Mouse (Mus musculus) C2C12 (cell line): ENCODE results near the gene Utp18. TPM values are rescaled to one million over a fixed set of nuclear protein-coding genes. Genes with fewer than 3 reads are reported as not detected.

Source experiments
- H3K27me3 ChIP-seq: one replicate; pipeline ENCODE4 v1.6.1; 2011; ENCODE audit not compliant: control insufficient read depth, insufficient read depth, insufficient read length
- H3K36me3 ChIP-seq: one replicate; pipeline ENCODE4 v1.6.1; 2011; ENCODE audit not compliant: control insufficient read depth, insufficient read depth
- H3K4me3 ChIP-seq: one replicate; pipeline ENCODE4 v1.5.1; 2011; ENCODE audit warnings: mild to moderate bottlenecking, control low read depth; ENCODE audit not compliant: poor library complexity, insufficient read depth, severe bottlenecking
- H3K79me2 ChIP-seq: one replicate; pipeline ENCODE4 v1.6.1; 2011; ENCODE audit not compliant: control insufficient read depth, insufficient read depth
- H3K79me3 ChIP-seq: one replicate; pipeline ENCODE4 v1.6.1; 2011; ENCODE audit warnings: low read depth, control low read depth
- H3ac ChIP-seq: one replicate; pipeline ENCODE3; 2011; ENCODE audit warnings: low read depth; ENCODE audit not compliant: control insufficient read depth, insufficient read length
- CEBPB ChIP-seq: IDR thresholded peaks from one replicate; pipeline ENCODE4 v1.6.1; 2011; ENCODE audit warnings: low read depth, mild to moderate bottlenecking, control low read depth, moderate library complexity
- CTCF ChIP-seq: IDR thresholded peaks from one replicate; pipeline ENCODE4 v1.5.1; 2011; ENCODE audit not compliant: control insufficient read depth, insufficient read depth, insufficient read length
- FOSL1 ChIP-seq: IDR thresholded peaks from one replicate; pipeline ENCODE4 v1.8.0; 2011; ENCODE audit warnings: mild to moderate bottlenecking, low read length; ENCODE audit not compliant: poor library complexity, insufficient read depth, severe bottlenecking
- MAX ChIP-seq: IDR thresholded peaks from one replicate; pipeline ENCODE4 v1.6.1; 2011; ENCODE audit warnings: mild to moderate bottlenecking, control low read depth
- MYOD1 ChIP-seq: IDR thresholded peaks from one replicate; pipeline ENCODE4 v1.6.1; 2011; ENCODE audit warnings: low read depth; ENCODE audit not compliant: control insufficient read depth, insufficient read length
- MYOG ChIP-seq: IDR thresholded peaks from one replicate; pipeline ENCODE4 v1.6.1; 2011; ENCODE audit not compliant: control insufficient read depth, insufficient read length; ENCODE audit errors: extremely low read depth
- USF1 ChIP-seq: IDR thresholded peaks from one replicate; pipeline ENCODE4 v1.6.1; 2011; ENCODE audit warnings: low read depth, mild to moderate bottlenecking, control low read depth, moderate library complexity
- polyA plus RNA-seq: library from polyadenylated mRNA; unstranded; fragments of >200 nt; fragmentation: generic; extraction: Trizol; gene quantifications from one replicate; pipeline ENCODE4 v1.2.1, GENCODE M21; 2012; ENCODE audit warnings: missing spikeins

Gene Utp18
- polyA plus RNA-seq, 1 experiment, result 22.3 TPM

- H3K79me3 ChIP-seq, result no peaks in the 10 kb centered on the region
- TF ChIP-seq MAX (no peak), CEBPB (no peak), MYOG (no peak), CTCF (no peak), FOSL1 (no peak), MYOD1 (no peak)
- H3K36me3 ChIP-seq, result no peaks in the 10 kb centered on the region
- H3ac ChIP-seq, result no peak overlapping the region
- no peak overlapping the region for H3K4me3 ChIP-seq
- no peaks in the 10 kb centered on the region for H3K79me2 ChIP-seq
- peaks cover 4% of the 10 kb centered on the region for H3K27me3 ChIP-seq
These were observed 33.0 kb downstream of the Utp18 start for GRCm38 (mm10) chr11:93852546-93852945.

GRCm38 (mm10) chr11:93847342-93847741, 38.2 kb downstream of the Utp18 start:
- Histone ChIP-seq H3ac (no peak overlapping the region), H3K4me3 (no peak overlapping the region), H3K36me3 (no peaks in the 10 kb centered on the region), H3K79me2 (no peaks in the 10 kb centered on the region), H3K27me3 (peaks cover 4% of the 10 kb centered on the region), H3K79me3 (no peaks in the 10 kb centered on the region)
- no peak for TF ChIP-seq USF1
- TF ChIP-seq MYOD1, result no peak

- Histone ChIP-seq H3ac (no peak overlapping the region), H3K79me3 (no peaks in the 10 kb centered on the region), H3K36me3 (no peaks in the 10 kb centered on the region), H3K79me2 (no peaks in the 10 kb centered on the region), H3K4me3 (no peak overlapping the region), H3K27me3 (no peaks in the 10 kb centered on the region)
- TF ChIP-seq USF1 (no peak), FOSL1 (no peak), CEBPB (no peak), MYOG (no peak), MAX (no peak), MYOD1 (no peak), CTCF (no peak)
These were observed 49.8 kb downstream of the Utp18 start for GRCm38 (mm10) chr11:93835800-93836199.

- Histone ChIP-seq H3ac (no peak overlapping the region), H3K4me3 (no peak overlapping the region), H3K79me2 (no peaks in the 10 kb centered on the region), H3K27me3 (peaks cover 6% of the 10 kb centered on the region), H3K36me3 (no peaks in the 10 kb centered on the region), H3K79me3 (no peaks in the 10 kb centered on the region)
- TF ChIP-seq FOSL1 (no peak), MYOD1 (no peak), USF1 (no peak), CTCF (no peak)
These were observed 55.6 kb downstream of the Utp18 start for GRCm38 (mm10) chr11:93829971-93830370.

- H3K4me3 ChIP-seq, result no peak overlapping the region
- no peaks in the 10 kb centered on the region for H3K79me2 ChIP-seq
- no peak for TF ChIP-seq CEBPB
- TF ChIP-seq MAX, result no peak
- no peak for TF ChIP-seq CTCF
- no peak for TF ChIP-seq USF1
- TF ChIP-seq MYOD1, result no peak
- no peak for TF ChIP-seq MYOG
- no peak for TF ChIP-seq FOSL1
- peaks cover 6% of the 10 kb centered on the region for H3K27me3 ChIP-seq
- no peak overlapping the region for H3ac ChIP-seq
- H3K36me3 ChIP-seq, result no peaks in the 10 kb centered on the region
- H3K79me3 ChIP-seq, result no peaks in the 10 kb centered on the region
These were observed 56.3 kb downstream of the Utp18 start for GRCm38 (mm10) chr11:93829327-93829679.

GRCm38 (mm10) chr11:93828619-93829326, 56.8 kb downstream of the Utp18 start:
- no peaks in the 10 kb centered on the region for H3K36me3 ChIP-seq
- H3K79me3 ChIP-seq, result no peaks in the 10 kb centered on the region
- peaks cover 6% of the 10 kb centered on the region for H3K27me3 ChIP-seq
- no peak for TF ChIP-seq CEBPB
- TF ChIP-seq MAX, result no peak
- no peak for TF ChIP-seq CTCF
- no peak for TF ChIP-seq FOSL1
- TF ChIP-seq MYOD1, result no peak
- TF ChIP-seq MYOG, result no peak
- no peak for TF ChIP-seq USF1
- no peak overlapping the region for H3K4me3 ChIP-seq
- no peak overlapping the region for H3ac ChIP-seq
- no peaks in the 10 kb centered on the region for H3K79me2 ChIP-seq
